Mouse (Mus musculus) left cerebral cortex, postnatal 36 days (tissue): ENCODE results near the gene Pgf. TPM values are rescaled to one million over a fixed set of nuclear protein-coding genes. Genes with fewer than 3 reads are reported as not detected.
A peak's percentile ranks its signal among the peaks of the same experiment; 100 is the strongest.

Source experiments
- DNase-seq, 2 experiments: peaks; one replicate each; pipeline ENCODE4 v3.0.0; 2021 to 2022; ENCODE audit warnings: low spot score in 2 of 2, mixed read lengths in 1 of 2
- intact Hi-C: fragments of 180-260 bp; cut with DNase I; formaldehyde crosslinking; loops from one replicate; pipeline ENCODE4 v1.15.1; 2025
- total RNA-seq, 2 experiments: library from RNA; stranded (reverse); gene quantifications; 2 replicates each; pipeline ENCODE4 v1.2.3; 2021

Pgf gene
- total RNA-seq, 2 experiments from 2014 or later: 2.7 to 2.8 TPM

GRCm38 (mm10) chr12:85135513-85136470, 41.8 kb downstream of the Pgf start:
- intact Hi-C loops: no loop called here
- DNase-seq: peak in 1 of 2 experiments; percentile 10

DNA sequence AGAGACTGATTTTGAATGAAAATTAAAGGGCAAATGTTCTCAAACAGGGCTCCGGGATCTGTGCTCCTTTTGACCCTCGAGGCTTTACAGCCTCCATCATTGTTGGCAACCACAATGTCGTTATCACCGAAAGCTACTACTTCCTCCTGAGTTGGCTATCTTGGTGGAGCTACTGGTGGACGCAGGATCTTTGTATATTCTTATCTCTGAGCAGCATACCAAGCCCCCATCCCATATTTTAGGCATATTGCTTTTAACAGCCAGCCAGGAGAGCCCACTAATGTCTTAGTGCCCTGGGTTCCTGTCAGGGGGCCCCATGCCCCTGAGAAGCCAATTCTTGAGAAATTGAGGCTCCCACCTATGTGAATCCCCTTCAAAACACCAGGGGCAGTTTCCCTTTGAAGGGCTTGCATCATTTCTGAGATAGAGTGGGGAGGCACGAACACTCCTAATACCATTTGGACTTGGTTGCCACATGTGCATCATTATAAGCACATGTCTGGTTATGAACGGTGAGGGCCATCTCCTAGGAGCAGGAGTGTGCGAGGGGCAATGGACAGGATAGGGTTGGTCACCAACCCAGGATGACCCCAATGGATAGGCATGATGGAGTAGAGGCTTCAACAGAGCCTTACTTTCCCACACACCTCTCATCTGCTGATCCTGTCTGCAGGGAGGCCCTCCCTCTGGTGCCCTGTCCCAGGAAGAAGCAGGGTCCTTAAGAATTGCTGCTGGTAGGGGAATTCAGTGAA, 43.4 kb downstream of the Pgf start:
- intact Hi-C loops: no loop called here
- no peak for DNase-seq

DNA sequence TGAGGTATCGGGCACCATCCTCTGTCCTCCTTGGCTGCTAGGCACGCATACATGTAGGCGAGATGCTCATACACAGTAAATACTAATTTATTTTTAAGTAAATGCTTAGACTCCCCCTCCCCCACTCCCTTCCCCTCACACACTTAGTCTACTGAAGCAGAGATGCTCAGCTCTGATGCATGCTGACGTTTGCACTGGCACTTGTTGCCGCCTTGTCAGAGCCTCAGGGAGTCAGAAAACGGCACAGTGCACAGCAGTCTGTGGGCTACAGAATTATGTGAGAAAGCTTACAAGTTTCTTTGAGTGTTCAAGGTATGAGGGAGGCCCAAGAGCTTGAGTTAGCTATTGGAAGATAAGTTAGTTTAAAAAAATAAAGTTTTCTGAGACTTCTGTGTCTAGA, 46.2 kb downstream of the Pgf start:
- intact Hi-C loops: no loop called here
- DNase-seq: no peak

- no peak for DNase-seq
- intact Hi-C loops: no loop called here
Measured at GRCm38 (mm10) chr12:85129426-85129978, 48.1 kb downstream of the Pgf start.

DNA sequence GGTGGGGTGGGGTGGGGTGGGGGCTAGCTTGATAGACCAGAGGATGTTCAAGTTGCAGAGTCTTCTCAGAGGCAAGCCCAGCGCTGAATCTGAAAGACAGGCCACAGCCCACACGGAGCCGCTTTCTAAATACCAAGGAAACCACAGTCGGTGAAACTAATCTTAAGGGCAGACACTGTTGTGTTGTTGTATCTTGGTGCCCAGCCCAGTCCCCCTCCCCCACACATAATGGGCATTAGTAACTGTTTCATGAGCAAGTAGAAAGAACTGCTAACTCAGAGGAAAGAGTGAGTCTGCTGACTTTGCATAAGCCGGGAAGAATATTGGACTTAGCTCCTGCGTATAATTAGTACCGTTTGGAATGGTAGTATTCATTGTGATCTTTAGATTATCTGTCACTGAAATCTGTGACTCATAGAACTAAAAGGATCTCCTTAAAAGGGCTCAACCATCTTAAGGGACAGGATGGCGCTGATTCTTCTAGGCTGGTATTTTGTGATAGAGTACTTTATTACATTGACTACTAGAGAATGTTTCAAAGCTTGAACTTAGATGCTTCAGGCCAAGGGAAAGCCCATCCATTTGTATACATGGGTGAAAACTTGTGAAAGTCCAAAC, 50.5 kb downstream of the Pgf start:
- DNase-seq: no peak
- intact Hi-C loops: no loop called here

- intact Hi-C loops: no loop called here
- DNase-seq: no peak
Measured at GRCm38 (mm10) chr12:85124751-85125150, 52.8 kb downstream of the Pgf start.

- DNase-seq: no peak
- intact Hi-C loops: no loop called here
Measured at GRCm38 (mm10) chr12:85123645-85124044, 53.9 kb downstream of the Pgf start.

DNA sequence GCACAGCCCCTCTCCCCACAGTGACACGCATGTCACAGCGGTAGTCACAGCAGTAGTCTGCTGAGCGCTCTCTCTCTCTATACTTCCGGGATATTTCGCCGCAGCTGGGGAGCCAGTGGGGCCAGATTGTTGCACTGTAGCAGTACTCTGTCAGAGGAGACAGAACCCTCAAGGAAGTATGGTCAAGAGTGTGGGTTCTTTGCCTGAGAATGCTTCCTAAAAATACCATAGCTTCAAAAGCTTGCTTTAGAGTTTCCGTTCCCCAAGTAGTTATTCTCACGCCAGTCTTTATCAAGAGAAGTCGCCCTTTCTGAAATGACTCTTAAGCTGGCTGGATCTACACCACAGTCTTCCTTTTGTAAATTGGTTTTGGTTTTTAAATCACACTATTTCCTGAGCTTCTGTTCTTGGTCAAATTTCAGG, 54.5 kb downstream of the Pgf start:
- intact Hi-C loops: no loop called here
- no peak for DNase-seq

DNA sequence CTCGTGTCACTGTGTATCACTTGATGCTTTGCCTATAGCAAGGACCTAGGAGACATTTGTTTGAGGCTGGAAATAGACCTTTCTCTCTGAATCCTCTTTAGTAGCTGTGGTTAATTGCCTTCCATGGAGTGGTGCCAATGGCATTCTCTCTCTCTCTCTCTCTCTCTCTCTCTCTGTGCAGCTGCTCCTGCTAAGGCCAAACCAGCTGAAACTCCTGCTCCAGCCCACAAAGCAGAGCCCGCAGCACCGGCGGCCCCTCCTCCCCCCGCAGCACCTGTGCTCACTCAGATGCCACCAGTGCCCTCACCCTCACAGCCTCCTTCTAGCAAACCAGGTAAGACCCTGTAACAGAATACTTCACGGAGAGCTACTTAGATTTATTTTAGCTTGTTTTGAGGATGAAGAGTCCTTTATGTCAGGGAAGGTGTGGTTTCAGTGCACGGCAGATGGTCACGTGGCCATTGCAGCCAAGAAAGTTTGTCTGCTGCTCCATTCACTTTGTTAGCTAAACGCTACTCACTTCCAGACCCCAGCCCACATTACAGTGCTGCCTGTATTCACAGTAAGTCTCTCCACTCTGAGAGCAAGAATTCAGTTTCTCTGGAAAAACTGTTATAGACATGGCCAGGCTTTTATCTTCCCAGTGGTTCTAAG, 55.7 kb downstream of the Pgf start:
- intact Hi-C loops: no loop called here
- DNase-seq: no peak

Other genes with a start within 250 kb of the Pgf start
- 10 to 100 TPM; 30.1 to 34.3 TPM for gene Fcf1, start 206.9 kb downstream of the Pgf start, total RNA-seq
- gene Arel1, start 206.9 kb downstream of the Pgf start, total RNA-seq: 100 to 1,000 TPM in 1 of 2 experiments, 10 to 100 TPM in 1; 96.2 to 112 TPM
- 100 to 1,000 TPM in 1 of 2 experiments, 10 to 100 TPM in 1; 94.2 to 141 TPM for gene Ylpm1, start 181.5 kb downstream of the Pgf start, total RNA-seq
- 1 to 10 TPM; 1.8 to 2.8 TPM for gene Prox2, start 67.0 kb downstream of the Pgf start, total RNA-seq
- gene Dlst, start 67.0 kb downstream of the Pgf start, total RNA-seq: 100 to 1,000 TPM; 144 to 163 TPM
- 10 to 100 TPM; 35.8 to 39.1 TPM for gene Rps6kl1, start 26.5 kb downstream of the Pgf start, total RNA-seq
- gene Eif2b2, start 41.7 kb upstream of the Pgf start, total RNA-seq: 10 to 100 TPM; 63.0 to 76.6 TPM
- gene Mlh3, start 92.8 kb upstream of the Pgf start, total RNA-seq: 10 to 100 TPM; 15.5 to 17.5 TPM
- gene Acyp1, start 110.6 kb upstream of the Pgf start, total RNA-seq: 10 to 100 TPM; 31.1 to 39.0 TPM
- 1 to 10 TPM; 2.3 to 2.5 TPM for gene Zc2hc1c, start 110.8 kb upstream of the Pgf start, total RNA-seq
- gene Nek9, start 161.6 kb upstream of the Pgf start, total RNA-seq: 10 to 100 TPM; 31.0 to 33.7 TPM
- 100 to 1,000 TPM; 150 to 154 TPM for gene Tmed10, start 197.1 kb upstream of the Pgf start, total RNA-seq